Mouse (Mus musculus) frontal cortex, postnatal 14 days (tissue): ENCODE data around the gene Tff1.

Experiments used
- DNase-seq, 2 experiments: peaks; one replicate each; pipeline ENCODE4 v3.0.0; 2022; ENCODE audit warnings: low spot score in 2 of 2

The Tff1 gene

GRCm38 (mm10) chr17:31152966-31153499, 12.0 kb downstream of the Tff1 start:
- DNase-seq, result no peak

DNA sequence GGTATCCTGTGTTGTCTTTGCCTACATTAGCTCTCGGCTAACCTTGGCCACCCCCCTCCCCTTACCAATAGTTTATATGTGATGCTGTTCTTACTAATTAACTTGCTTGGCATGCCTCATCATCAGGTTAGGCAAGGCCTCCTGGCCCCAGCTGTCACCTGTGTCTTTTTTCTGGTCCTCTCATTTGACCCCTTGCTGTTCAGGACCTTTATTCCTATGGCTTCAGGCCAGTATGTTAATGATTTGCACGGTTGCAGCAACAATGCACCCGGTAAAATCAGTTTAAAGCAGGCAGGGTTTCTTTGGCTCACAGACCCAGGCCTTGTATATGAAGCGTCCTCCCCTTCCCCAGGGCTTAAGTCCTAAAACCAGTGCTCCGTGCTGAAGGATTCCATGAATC, 12.6 kb downstream of the Tff1 start:
- DNase-seq, result no peak

DNA sequence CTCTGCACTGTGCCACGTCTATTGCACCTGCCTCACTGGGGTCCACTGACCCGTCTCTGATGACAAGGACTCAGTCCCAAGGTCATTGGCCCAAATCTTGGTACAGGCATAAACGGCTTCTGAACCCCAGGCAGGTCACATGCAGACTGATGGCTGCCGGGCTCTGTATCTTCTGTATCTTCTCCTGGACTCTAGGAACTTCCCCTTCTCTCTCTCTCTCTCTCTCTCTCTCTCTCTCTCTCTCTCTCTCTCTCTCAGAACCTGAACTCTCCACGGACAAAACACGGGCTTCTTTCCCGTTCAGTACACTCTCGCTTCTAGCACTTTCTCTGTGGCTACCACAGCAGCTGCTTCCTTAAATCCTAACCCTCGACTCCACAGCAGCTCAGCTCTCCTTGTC, 19.1 kb downstream of the Tff1 start:
- DNase-seq, result no peak

- no peak for DNase-seq
Observed at GRCm38 (mm10) chr17:31144040-31145037, 20.7 kb downstream of the Tff1 start, which contains the start of gene Tff2. TSS of gene Tff2 (minus strand) at chr17:31144282.

GRCm38 (mm10) chr17:31142116-31142515, 23.0 kb downstream of the Tff1 start:
- no peak for DNase-seq

DNA sequence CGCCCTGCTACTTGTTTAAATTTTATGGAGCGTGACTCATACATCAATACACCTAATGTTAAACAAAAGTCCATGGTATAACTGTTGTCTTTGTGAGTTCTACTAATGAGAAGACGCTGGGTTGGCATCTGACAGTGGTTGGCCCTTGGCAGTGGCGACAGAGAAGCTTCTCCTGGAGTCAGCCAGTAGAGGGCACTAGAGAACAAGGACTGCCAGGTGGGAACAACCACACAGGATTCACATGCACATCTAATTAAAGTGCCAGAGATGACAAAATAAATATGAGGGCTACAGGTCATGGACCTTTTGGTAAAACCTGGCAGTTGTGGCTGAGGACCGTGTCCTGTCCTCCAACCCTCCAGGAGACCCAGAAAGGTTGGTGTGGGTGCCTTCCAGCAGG, 26.7 kb downstream of the Tff1 start:
- peak in 1 of 2 experiments; percentile 45 for DNase-seq

DNA sequence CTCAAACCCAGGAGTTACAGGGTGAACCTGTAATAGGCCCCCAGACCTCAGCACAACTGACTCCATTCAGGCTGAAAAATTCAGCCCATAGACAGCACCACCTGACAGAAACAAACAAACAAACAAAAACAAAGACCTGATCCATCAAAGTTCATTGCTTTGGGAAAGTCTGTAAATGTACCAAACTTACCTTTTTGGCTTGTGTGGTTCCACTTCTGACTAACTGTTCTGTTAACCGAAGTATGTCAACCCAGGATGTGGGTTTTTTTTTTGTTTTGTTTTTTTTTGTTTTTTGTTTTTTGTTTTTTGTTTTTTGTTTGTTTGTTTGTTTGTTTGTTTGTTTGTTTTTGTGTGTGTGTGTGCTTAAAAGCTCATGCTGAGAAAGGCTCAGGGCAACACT, 28.3 kb downstream of the Tff1 start:
- DNase-seq, result no peak

- no peak for DNase-seq
Observed at GRCm38 (mm10) chr17:31136291-31136690, 28.8 kb downstream of the Tff1 start.

DNA sequence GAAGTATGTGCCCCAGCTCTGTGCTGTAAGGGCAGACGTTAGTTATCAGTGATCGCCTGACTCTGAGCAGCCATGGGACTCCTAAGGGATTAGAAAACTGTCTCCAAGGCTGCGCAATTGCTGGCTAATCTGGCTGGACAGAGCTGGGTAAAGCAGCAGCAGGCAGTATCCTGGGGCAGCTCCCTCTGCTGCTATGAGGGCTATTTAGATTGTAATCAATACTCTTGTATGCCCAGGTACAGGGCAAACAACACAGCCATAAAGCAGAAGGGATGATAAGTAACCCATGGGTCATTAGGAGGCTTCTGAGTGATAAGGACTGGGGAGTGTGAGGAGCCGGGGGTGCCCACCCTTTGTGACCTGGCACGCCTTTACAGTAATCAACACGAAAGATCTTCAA, 30.2 kb downstream of the Tff1 start:
- no peak for DNase-seq

DNA sequence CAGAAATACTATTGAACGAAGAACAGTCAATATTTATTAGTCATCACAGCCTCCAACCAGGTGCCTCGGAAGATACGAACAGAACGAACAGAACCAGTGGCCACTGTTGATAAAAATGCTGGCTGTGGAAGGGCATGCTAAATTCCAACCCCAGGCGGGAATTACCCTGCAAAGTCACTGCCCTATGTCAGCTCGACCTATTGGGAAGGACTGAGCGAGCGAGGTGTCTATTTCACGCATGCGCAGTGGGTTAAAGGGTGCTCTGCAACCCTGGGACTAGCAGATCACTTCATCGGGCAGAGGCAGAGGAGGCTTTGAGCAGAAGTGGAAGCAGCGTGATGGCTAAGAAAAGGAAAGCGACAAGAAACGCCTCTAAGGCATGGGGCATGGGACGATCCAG, 31.3 kb downstream of the Tff1 start:
- DNase-seq, result no peak

GRCm38 (mm10) chr17:31131269-31131821, 33.7 kb downstream of the Tff1 start:
- DNase-seq, result no peak

GRCm38 (mm10) chr17:31129452-31129851, 35.6 kb downstream of the Tff1 start, which contains the start of gene Tff3:
TSS of gene Tff3 (minus strand) at chr17:31129646.
- DNase-seq, result no peak

DNA sequence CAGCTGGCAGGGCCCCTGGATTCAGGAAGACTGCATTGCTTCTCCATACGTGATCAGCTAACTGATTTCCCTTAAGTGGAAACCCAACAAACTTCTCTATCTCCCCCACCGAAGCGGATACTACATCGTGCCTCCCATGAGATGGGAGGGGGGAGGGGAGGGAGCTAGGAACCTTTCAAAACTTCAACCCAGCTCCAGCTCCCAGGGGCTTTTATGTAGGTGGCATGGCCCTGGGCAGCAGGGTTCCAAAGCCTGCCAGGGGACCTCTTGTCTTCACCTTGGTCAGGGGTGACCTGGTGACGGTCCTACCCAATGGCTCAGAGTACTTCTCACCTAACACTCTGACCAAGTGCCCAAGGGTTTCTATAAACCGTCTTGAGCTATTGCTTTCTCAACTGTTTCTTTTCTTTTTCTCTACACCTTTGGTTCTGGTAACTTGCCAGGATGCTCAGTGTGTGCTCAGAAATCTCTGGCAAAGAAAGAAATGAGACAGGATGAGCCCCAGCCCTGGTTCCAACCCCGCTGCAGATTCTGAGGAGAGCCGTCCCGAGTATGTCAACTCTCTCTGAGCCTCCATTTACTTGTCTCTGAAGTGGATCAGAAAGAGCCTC, 36.3 kb downstream of the Tff1 start:
- DNase-seq, result no peak

DNA sequence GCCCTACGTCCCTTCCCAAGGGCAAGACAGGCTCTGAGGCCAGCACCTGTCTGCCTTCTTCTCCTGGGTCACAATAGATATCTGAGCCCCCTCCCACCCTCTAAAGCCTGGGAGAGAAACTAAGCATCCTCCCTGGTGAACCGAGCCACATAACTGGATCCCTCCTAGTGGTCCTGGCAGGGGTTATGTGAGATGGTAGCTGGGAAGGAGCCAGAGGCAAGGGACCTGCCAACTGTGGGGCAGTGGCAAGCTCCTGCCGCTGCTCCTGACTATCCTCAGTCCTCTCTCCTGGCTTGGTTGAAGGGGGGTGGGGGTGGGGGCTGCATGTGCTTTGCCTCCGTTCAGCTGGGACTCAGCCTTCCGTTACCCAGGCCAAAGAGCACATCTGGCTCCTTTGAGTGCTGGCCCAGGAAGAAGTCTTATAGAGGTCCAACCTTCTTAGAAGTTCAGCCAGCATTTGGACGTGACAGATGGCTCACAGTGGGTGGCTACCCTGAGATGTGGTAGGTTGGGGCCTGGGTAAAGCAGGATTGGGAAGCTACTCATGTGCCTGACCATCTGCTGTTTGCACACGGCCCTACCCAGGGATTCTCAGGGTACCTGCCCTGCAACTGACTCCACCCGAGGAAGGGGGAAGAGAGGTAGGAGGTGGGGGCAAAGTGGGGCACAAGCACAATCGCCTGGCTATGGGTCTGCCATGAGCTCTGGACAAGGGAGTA, 39.4 kb downstream of the Tff1 start:
- DNase-seq, result no peak

DNA sequence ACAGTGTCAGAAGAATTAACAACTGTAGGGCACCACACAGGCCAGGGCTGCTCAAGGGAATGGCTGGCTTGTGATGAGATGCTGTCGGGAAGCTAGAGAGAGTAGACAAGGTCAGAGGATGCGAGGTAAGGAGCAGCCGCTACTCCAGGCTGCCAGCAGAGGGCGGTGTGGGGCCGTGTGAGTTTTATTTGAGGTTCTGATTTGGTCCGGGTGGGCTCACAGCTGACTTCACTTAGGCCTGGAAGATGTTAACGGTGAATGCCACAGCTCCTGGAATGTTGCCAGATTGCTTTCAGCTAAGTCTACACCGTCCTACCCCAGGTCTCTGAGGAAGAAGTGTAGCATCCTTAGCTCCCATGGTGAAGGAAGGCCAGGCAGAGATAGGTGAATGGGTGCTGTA, 43.1 kb downstream of the Tff1 start:
- DNase-seq, result peak in 1 of 2 experiments; percentile 32

DNA sequence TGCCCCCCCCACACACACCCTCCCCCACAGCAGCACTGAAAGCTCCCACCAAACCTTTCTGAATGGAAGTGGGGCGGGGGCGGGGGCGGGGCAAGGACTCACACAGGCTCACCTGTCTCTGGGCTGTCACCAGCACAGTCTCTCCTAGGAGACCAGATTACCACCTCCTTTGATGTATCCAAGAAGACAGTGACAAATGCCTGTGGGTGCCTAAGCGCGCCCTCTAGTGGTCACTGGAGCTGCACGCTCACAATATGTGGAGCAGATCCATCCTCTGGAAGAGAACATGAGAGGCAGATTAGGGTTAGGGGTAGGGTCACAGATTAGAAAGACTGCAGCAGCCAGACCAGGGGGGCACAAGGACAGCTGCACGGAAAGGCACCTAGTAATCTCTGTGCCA, 45.6 kb downstream of the Tff1 start:
- peak; percentile 67 to 77 for DNase-seq

- DNase-seq, result no peak
Observed at GRCm38 (mm10) chr17:31117946-31118345, 47.1 kb downstream of the Tff1 start.

- no peak for DNase-seq
Observed at GRCm38 (mm10) chr17:31116063-31116462, 49.0 kb downstream of the Tff1 start.

DNA sequence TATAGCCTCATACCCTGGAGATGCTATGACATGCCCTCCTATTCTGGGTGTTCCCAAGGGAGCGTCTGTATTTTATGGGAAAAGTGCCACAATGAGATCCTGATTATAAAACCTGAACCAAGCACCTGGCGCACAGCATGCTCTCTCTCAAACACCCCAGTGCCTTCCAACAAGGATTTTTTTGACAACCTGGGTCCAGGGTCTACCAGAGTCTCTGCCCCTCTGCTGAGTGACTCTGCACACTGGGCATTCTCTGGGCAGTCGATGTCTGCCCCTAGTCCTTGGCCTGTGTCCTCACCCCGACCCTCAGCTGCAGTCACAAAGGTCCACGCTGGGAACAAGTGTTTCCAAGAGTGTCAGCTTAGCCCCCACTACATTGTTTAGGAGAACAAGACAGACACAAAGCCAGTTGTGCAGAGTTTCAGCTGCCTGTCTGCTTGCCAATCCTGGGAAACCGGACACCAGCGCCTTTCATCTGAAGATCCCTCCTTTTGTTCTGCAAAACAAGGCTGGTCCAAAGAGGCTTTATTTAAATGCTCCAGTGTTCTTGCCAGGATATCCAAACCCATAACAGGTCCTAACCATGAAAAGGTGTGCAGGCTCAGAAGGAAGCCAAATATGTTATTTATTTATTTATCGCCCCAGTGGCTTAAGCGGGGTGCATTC, 51.8 kb downstream of the Tff1 start:
- no peak for DNase-seq
